Comparison of ENCODE assay signal across 12 mouse cellular contexts in the genomic region with DNA sequence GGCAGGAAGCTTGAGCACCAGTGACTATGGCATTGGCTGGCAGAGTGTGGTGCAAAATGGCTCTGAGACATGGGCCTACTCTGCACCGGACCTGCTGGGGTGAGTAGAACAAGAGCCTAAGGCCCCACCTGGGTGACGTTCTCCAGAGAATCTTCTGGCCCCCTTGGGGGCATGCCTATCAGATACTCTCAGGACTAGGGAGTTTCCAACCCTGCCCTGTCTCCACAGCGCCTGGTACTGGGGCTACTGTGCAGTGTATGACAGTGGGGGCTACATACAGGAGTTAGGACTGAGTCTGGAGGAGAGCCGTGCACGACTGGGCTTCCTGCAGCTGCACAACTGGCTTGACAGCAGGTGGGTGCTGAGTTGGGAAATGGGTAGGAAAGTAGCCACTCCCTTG.
"Had no signal": no experiment of that assay in that cellular context is flagged by ENCODE, and none has a peak within 500 bp of the region (broad histone marks: within the 10 kb centered on the region; RNA-seq: fewer than 3 reads in every experiment).

No protein-coding gene starts in this region.

- H3K4me1 ChIP-seq: kidney, embryonic 15.5 days; limb, embryonic 13.5 days; midbrain, embryonic 13.5 days had no signal

- ATAC-seq: midbrain, embryonic 13.5 days had no signal

- H3K4me3 ChIP-seq: kidney, embryonic 15.5 days; limb, embryonic 13.5 days; midbrain, embryonic 13.5 days had no signal

- H3K9me3 ChIP-seq: kidney, embryonic 15.5 days; limb, embryonic 13.5 days; midbrain, embryonic 13.5 days had no signal

- H3K9ac ChIP-seq: kidney, embryonic 15.5 days; limb, embryonic 13.5 days; liver, embryonic 14.5 days; midbrain, embryonic 13.5 days had no signal

- H3K27me3 ChIP-seq: kidney, embryonic 15.5 days; limb, embryonic 13.5 days; midbrain, embryonic 13.5 days had no signal

- DNase-seq: kidney, adult 2 months; kidney, postnatal 36 days; left cerebral cortex, postnatal 4 days; lung, adult 18-20 months; lung, postnatal 36 days; thymus, adult 2 months; thymus, postnatal 25 days had no signal

- H3K27ac ChIP-seq: kidney, embryonic 15.5 days; limb, embryonic 13.5 days; liver, embryonic 14.5 days; midbrain, embryonic 13.5 days; stomach, postnatal 0 days had no signal

- H3K4me2 ChIP-seq: kidney, embryonic 15.5 days; limb, embryonic 13.5 days; midbrain, embryonic 13.5 days had no signal
